Mouse (Mus musculus) embryo, embryonic 11.5 days (tissue): ENCODE data around the gene Fibcd1.

Experiments
- DNase-seq: peaks from one replicate; pipeline ENCODE4 v3.0.0-alpha.2; 2012; ENCODE audit warnings: low read depth, low spot score

The Fibcd1 gene

GRCm38 (mm10) chr2:31811086-31811958 is 34.5 kb downstream of the Fibcd1 start:
- no peak for DNase-seq

GRCm38 (mm10) chr2:31810444-31810843 is 35.4 kb downstream of the Fibcd1 start, which contains the start of gene Qrfp:
Gene Qrfp, minus strand, starts transcription at chr2:31810580.
- DNase-seq: no peak

GRCm38 (mm10) chr2:31809358-31809740 is 36.5 kb downstream of the Fibcd1 start:
- DNase-seq: no peak

GRCm38 (mm10) chr2:31808410-31809357 is 37.1 kb downstream of the Fibcd1 start:
- DNase-seq: no peak

GRCm38 (mm10) chr2:31806639-31807382 is 39.0 kb downstream of the Fibcd1 start:
- DNase-seq: no peak

GRCm38 (mm10) chr2:31803480-31803879 is 42.3 kb downstream of the Fibcd1 start:
- DNase-seq: no peak

- DNase-seq: no peak
Measured at GRCm38 (mm10) chr2:31802811-31803210, 43.0 kb downstream of the Fibcd1 start.

GRCm38 (mm10) chr2:31801416-31801815 is 44.4 kb downstream of the Fibcd1 start:
- DNase-seq: no peak

GRCm38 (mm10) chr2:31796943-31797342 is 48.9 kb downstream of the Fibcd1 start:
- no peak for DNase-seq

GRCm38 (mm10) chr2:31792611-31793010 is 53.2 kb downstream of the Fibcd1 start:
- DNase-seq: no peak

GRCm38 (mm10) chr2:31791260-31791659 is 54.5 kb downstream of the Fibcd1 start:
- no peak for DNase-seq

- no peak for DNase-seq
Measured at GRCm38 (mm10) chr2:31790728-31791251, 55.0 kb downstream of the Fibcd1 start.

GRCm38 (mm10) chr2:31789215-31789614 is 56.6 kb downstream of the Fibcd1 start:
- DNase-seq: no peak

GRCm38 (mm10) chr2:31788227-31788626 is 57.6 kb downstream of the Fibcd1 start:
- no peak for DNase-seq

- DNase-seq: peak; percentile 66
Measured at GRCm38 (mm10) chr2:31787029-31787428, 58.8 kb downstream of the Fibcd1 start.

GRCm38 (mm10) chr2:31785074-31785473 is 60.7 kb downstream of the Fibcd1 start:
- DNase-seq: peak; percentile 66

- no peak for DNase-seq
Measured at GRCm38 (mm10) chr2:31782958-31783602, 62.7 kb downstream of the Fibcd1 start.

GRCm38 (mm10) chr2:31779258-31779657 is 66.5 kb downstream of the Fibcd1 start:
- DNase-seq: no peak

- no peak for DNase-seq
Measured at GRCm38 (mm10) chr2:31776479-31776878, 69.3 kb downstream of the Fibcd1 start.

GRCm38 (mm10) chr2:31770781-31771441 is 74.9 kb downstream of the Fibcd1 start:
- DNase-seq: peak; percentile 50
